Mouse (Mus musculus) midbrain, embryonic 10.5 days (tissue): ENCODE data around the gene Lif. TPM values are rescaled to one million over a fixed set of nuclear protein-coding genes. Genes with fewer than 3 reads are reported as not detected.

Experiments used
- DNase-seq: peaks from one replicate; pipeline ENCODE4 v3.0.0-alpha.2; 2017; ENCODE audit warnings: low spot score
- H3K27ac ChIP-seq: fragments of 300-500 bp; sonication (generic); replicated peaks from 2 replicates; pipeline ENCODE4 v1.5.1; 2016; ENCODE audit warnings: mild to moderate bottlenecking
- H3K27me3 ChIP-seq: fragments of 300-500 bp; sonication (generic); 2 replicates; pipeline ENCODE4 v1.6.1; 2016; ENCODE audit warnings: low read depth, mild to moderate bottlenecking; ENCODE audit not compliant: poor library complexity, severe bottlenecking
- H3K36me3 ChIP-seq: fragments of 300-500 bp; sonication (generic); 2 replicates; pipeline ENCODE4 v1.6.1; 2016; ENCODE audit warnings: mild to moderate bottlenecking, moderate library complexity
- H3K4me1 ChIP-seq: fragments of 300-500 bp; sonication (generic); 2 replicates; pipeline ENCODE4 v1.6.1; 2016
- H3K4me3 ChIP-seq: fragments of 300-500 bp; sonication (generic); 2 replicates; pipeline ENCODE4 v1.5.1; 2016; ENCODE audit warnings: mild to moderate bottlenecking, moderate library complexity
- H3K9me3 ChIP-seq: fragments of 300-500 bp; sonication (generic); replicated peaks from 2 replicates; pipeline ENCODE4 v1.6.1; 2016; ENCODE audit warnings: mild to moderate bottlenecking
- WGBS: fragments of 180-500 bp; shearing (Covaris S2); methylation state at CpG from one replicate; pipeline ENCODE4 v1.1.7; 2016; 5-methylcytosine and 5-hydroxymethylcytosine counted together
- polyA plus RNA-seq: library from polyadenylated mRNA; unstranded; fragments of >200 nt; fragmentation: Nextera tagmentation; extraction: Ambion mirVana; gene quantifications from 2 replicates; pipeline ENCODE4 v1.2.1, GENCODE M21; 2016

Lif gene
- polyA plus RNA-seq, 1 experiment from 2014 or later = 0.21 TPM

- H3K36me3 ChIP-seq = no peaks in the 10 kb centered on the region
- H3K9me3 ChIP-seq = no peaks in the 10 kb centered on the region
- H3K27me3 ChIP-seq = peaks cover 38% of the 10 kb centered on the region
- H3K4me1 ChIP-seq = peaks cover 21% of the 10 kb centered on the region
- WGBS = 51% methylated on average over 14 of the region's 14 CpGs
- H3K4me3 ChIP-seq = no peak overlapping the region
- H3K27ac ChIP-seq = no peak overlapping the region
- no peak for DNase-seq
Observed at GRCm38 (mm10) chr11:4294495-4295351, 37.4 kb downstream of the Lif start.

- no peak overlapping the region for H3K27ac ChIP-seq
- H3K9me3 ChIP-seq = no peaks in the 10 kb centered on the region
- peaks cover 59% of the 10 kb centered on the region for H3K27me3 ChIP-seq
- WGBS = 87% methylated on average over 10 of the region's 10 CpGs
- no peak overlapping the region for H3K4me3 ChIP-seq
- H3K4me1 ChIP-seq = peaks cover 24% of the 10 kb centered on the region
- H3K36me3 ChIP-seq = no peaks in the 10 kb centered on the region
- DNase-seq = no peak
Observed at GRCm38 (mm10) chr11:4296610-4297275, 39.4 kb downstream of the Lif start.

- no peaks in the 10 kb centered on the region for H3K36me3 ChIP-seq
- WGBS = 91% methylated on average over 3 of the region's 3 CpGs
- no peak overlapping the region for H3K4me3 ChIP-seq
- no peak for DNase-seq
- H3K4me1 ChIP-seq = peaks cover 32% of the 10 kb centered on the region
- no peaks in the 10 kb centered on the region for H3K9me3 ChIP-seq
- no peak overlapping the region for H3K27ac ChIP-seq
- peaks cover 63% of the 10 kb centered on the region for H3K27me3 ChIP-seq
Observed at GRCm38 (mm10) chr11:4297753-4298152, 40.4 kb downstream of the Lif start.

GRCm38 (mm10) chr11:4298615-4299014 lies 41.3 kb downstream of the Lif start:
- no peak for DNase-seq
- Histone ChIP-seq H3K27ac (no peak overlapping the region), H3K27me3 (peaks cover 63% of the 10 kb centered on the region), H3K9me3 (no peaks in the 10 kb centered on the region), H3K4me3 (no peak overlapping the region), H3K4me1 (peaks cover 36% of the 10 kb centered on the region), H3K36me3 (no peaks in the 10 kb centered on the region)
- 48% methylated on average over 7 of the region's 7 CpGs for WGBS

- DNase-seq = no peak
- Histone ChIP-seq H3K4me3 (no peak overlapping the region), H3K4me1 (peaks cover 36% of the 10 kb centered on the region), H3K36me3 (no peaks in the 10 kb centered on the region), H3K27ac (no peak overlapping the region), H3K9me3 (no peaks in the 10 kb centered on the region), H3K27me3 (peaks cover 69% of the 10 kb centered on the region)
- WGBS = 56% methylated on average over 12 of the region's 12 CpGs
Observed at GRCm38 (mm10) chr11:4299191-4299590, 41.8 kb downstream of the Lif start.

- 81% methylated on average over 14 of the region's 14 CpGs for WGBS
- Histone ChIP-seq H3K4me1 (peaks cover 34% of the 10 kb centered on the region), H3K27ac (no peak overlapping the region), H3K36me3 (no peaks in the 10 kb centered on the region), H3K27me3 (peaks cover 75% of the 10 kb centered on the region), H3K4me3 (no peak overlapping the region), H3K9me3 (no peaks in the 10 kb centered on the region)
- DNase-seq = no peak
Observed at GRCm38 (mm10) chr11:4299735-4300474, 42.5 kb downstream of the Lif start.

- Histone ChIP-seq H3K4me1 (peaks cover 29% of the 10 kb centered on the region), H3K9me3 (no peaks in the 10 kb centered on the region), H3K36me3 (no peaks in the 10 kb centered on the region), H3K4me3 (no peak overlapping the region), H3K27me3 (peaks cover 82% of the 10 kb centered on the region), H3K27ac (no peak overlapping the region)
- 85% methylated on average over 3 of the region's 3 CpGs for WGBS
- DNase-seq = no peak
Observed at GRCm38 (mm10) chr11:4300683-4301082, 43.3 kb downstream of the Lif start.

GRCm38 (mm10) chr11:4302363-4302913 lies 45.1 kb downstream of the Lif start:
- no peaks in the 10 kb centered on the region for H3K9me3 ChIP-seq
- no peak for DNase-seq
- H3K36me3 ChIP-seq = no peaks in the 10 kb centered on the region
- peaks cover 29% of the 10 kb centered on the region for H3K4me1 ChIP-seq
- H3K27me3 ChIP-seq = peaks cover 88% of the 10 kb centered on the region
- 23% methylated on average over 5 of the region's 5 CpGs for WGBS
- H3K4me3 ChIP-seq = no peak overlapping the region
- peak overlapping the region; percentile 64 for H3K27ac ChIP-seq

- no peaks in the 10 kb centered on the region for H3K9me3 ChIP-seq
- H3K4me3 ChIP-seq = no peak overlapping the region
- peaks cover 89% of the 10 kb centered on the region for H3K27me3 ChIP-seq
- 0 out of 2 replicates have a peak overlapping the region, but pooled peaks have one; percentile 38 for H3K27ac ChIP-seq
- no peaks in the 10 kb centered on the region for H3K36me3 ChIP-seq
- no peak for DNase-seq
- 61% methylated on average over 9 of the region's 9 CpGs for WGBS
- H3K4me1 ChIP-seq = peaks cover 34% of the 10 kb centered on the region
Observed at GRCm38 (mm10) chr11:4303033-4303432, 45.7 kb downstream of the Lif start.

- H3K27me3 ChIP-seq = peaks cover 93% of the 10 kb centered on the region
- H3K36me3 ChIP-seq = no peaks in the 10 kb centered on the region
- H3K4me1 ChIP-seq = peaks cover 38% of the 10 kb centered on the region
- H3K9me3 ChIP-seq = no peaks in the 10 kb centered on the region
- 78% methylated on average over 4 of the region's 4 CpGs for WGBS
- H3K27ac ChIP-seq = no peak overlapping the region
- DNase-seq = no peak
- H3K4me3 ChIP-seq = no peak overlapping the region
Observed at GRCm38 (mm10) chr11:4304203-4304602, 46.8 kb downstream of the Lif start.

- Histone ChIP-seq H3K9me3 (no peaks in the 10 kb centered on the region), H3K27me3 (peaks cover 86% of the 10 kb centered on the region), H3K4me3 (no peak overlapping the region), H3K36me3 (no peaks in the 10 kb centered on the region), H3K4me1 (peaks cover 30% of the 10 kb centered on the region), H3K27ac (no peak overlapping the region)
- 83% methylated on average over 4 of the region's 4 CpGs for WGBS
- no peak for DNase-seq
Observed at GRCm38 (mm10) chr11:4305090-4305489, 47.7 kb downstream of the Lif start.

GRCm38 (mm10) chr11:4306086-4306485 lies 48.7 kb downstream of the Lif start:
- Histone ChIP-seq H3K27me3 (peaks cover 86% of the 10 kb centered on the region), H3K9me3 (no peaks in the 10 kb centered on the region), H3K27ac (no peak overlapping the region), H3K4me3 (no peak overlapping the region), H3K4me1 (peaks cover 30% of the 10 kb centered on the region), H3K36me3 (no peaks in the 10 kb centered on the region)
- 66% methylated on average over 2 of the region's 2 CpGs for WGBS
- no peak for DNase-seq
